9 mouse cellular contexts compared by ENCODE assay signal in genomic region chr8:90868334-90868733, GRCm38 (mm10). TPM values are rescaled to one million over a fixed set of nuclear protein-coding genes. Genes with fewer than 3 reads are reported as not detected.
A peak's percentile ranks its signal among the peaks of the same experiment; 100 is the strongest.
DNase-seq lines count a peak whose midpoint lies in the region; ATAC-seq and TF ChIP-seq lines count a peak whose summit lies in the region.
"Had no signal": no experiment of that assay in that cellular context is flagged by ENCODE, and none has a peak within 500 bp of the region (broad histone marks: within the 10 kb centered on the region; RNA-seq: fewer than 3 reads in every experiment).

No protein-coding gene starts in this region.

- TF ChIP-seq EP300 in heart, postnatal 0 days (IDR thresholded peaks at IDR 0.05; ENCODE audit: low read depth): no peak

- H3K27ac ChIP-seq in heart, embryonic 10.5 days: no peak overlapping the region
- H3K27ac ChIP-seq in heart, postnatal 0 days (ENCODE audit: low read depth): peak overlapping the region; percentile 76
- H3K27ac ChIP-seq in olfactory bulb, adult 2 months (ENCODE audit: insufficient read depth, low read depth, low read length): peak overlapping the region; percentile 84
- H3K27ac ChIP-seq: liver, embryonic 14.5 days had no signal

- peaks cover 11% of the 10 kb centered on the region for H3K27me3 ChIP-seq in heart, embryonic 10.5 days (ENCODE audit: insufficient read depth, poor library complexity, severe bottlenecking)
- H3K27me3 ChIP-seq in heart, postnatal 0 days (ENCODE audit: control insufficient read depth, insufficient read depth, low read length): no peaks in the 10 kb centered on the region

- H3K4me2 ChIP-seq in heart, postnatal 0 days (ENCODE audit: low read depth, low read length): no peak overlapping the region

- 74% methylated on average over 4 of the region's 4 CpGs for WGBS in heart, embryonic 10.5 days
- 69% methylated on average over 4 of the region's 4 CpGs for WGBS in lung, adult 2 months
- 65% methylated on average over 4 of the region's 4 CpGs for WGBS in heart, postnatal 0 days
- 57% methylated on average over 4 of the region's 4 CpGs for WGBS in olfactory bulb, adult 2 months

- no peaks in the 10 kb centered on the region for H3K9me3 ChIP-seq in heart, embryonic 10.5 days
- no peaks in the 10 kb centered on the region for H3K9me3 ChIP-seq in heart, postnatal 0 days (replicated peaks; ENCODE audit: control insufficient read depth, low read length)

- H3K36me3 ChIP-seq in heart, embryonic 10.5 days: no peaks in the 10 kb centered on the region
- no peaks in the 10 kb centered on the region for H3K36me3 ChIP-seq in heart, postnatal 0 days (replicated peaks; ENCODE audit: control insufficient read depth, insufficient read depth, low read length)

- TF ChIP-seq CTCF in lung, adult 2 months (IDR thresholded peaks at IDR 0.05; ENCODE audit: insufficient read depth, low read length): no peak
- no peak for TF ChIP-seq CTCF in heart, postnatal 0 days (IDR thresholded peaks at IDR 0.05; ENCODE audit: low read depth)
- no peak for TF ChIP-seq CTCF in olfactory bulb, adult 2 months (IDR thresholded peaks at IDR 0.05; ENCODE audit: insufficient read depth, low read depth, low read length)

- no peak for TF ChIP-seq POLR2A in lung, adult 2 months (IDR thresholded peaks at IDR 0.05; ENCODE audit: borderline replicate concordance, extremely low read depth, low read depth, low read length)
- TF ChIP-seq POLR2A in olfactory bulb, adult 2 months (IDR thresholded peaks at IDR 0.05; ENCODE audit: insufficient read depth, low read depth, low read length): no peak

- H3K9ac ChIP-seq in heart, postnatal 0 days (replicated peaks; ENCODE audit: low read depth, low read length): no peak overlapping the region
- H3K9ac ChIP-seq: liver, embryonic 14.5 days had no signal

- ATAC-seq in heart, postnatal 0 days (ENCODE audit: insufficient read depth, low read depth): no peak

- H3K4me1 ChIP-seq in heart, embryonic 10.5 days: peaks cover 22% of the 10 kb centered on the region
- H3K4me1 ChIP-seq in lung, adult 2 months (ENCODE audit: control insufficient read depth, insufficient read depth, low read length): peaks cover 15% of the 10 kb centered on the region
- peaks cover 33% of the 10 kb centered on the region for H3K4me1 ChIP-seq in heart, postnatal 0 days (ENCODE audit: control insufficient read depth, insufficient read depth)
- peaks cover 29% of the 10 kb centered on the region for H3K4me1 ChIP-seq in olfactory bulb, adult 2 months (ENCODE audit: control insufficient read depth, insufficient read depth, low read length)

- H3K4me3 ChIP-seq in heart, embryonic 10.5 days: no peak overlapping the region
- H3K4me3 ChIP-seq in lung, adult 2 months (replicated peaks; ENCODE audit: extremely low read depth, low read depth, low read length): no peak overlapping the region
- no peak overlapping the region for H3K4me3 ChIP-seq in heart, postnatal 0 days (ENCODE audit: low read depth, low read length)
- H3K4me3 ChIP-seq in olfactory bulb, adult 2 months (ENCODE audit: insufficient read depth, low read depth, low read length): no peak overlapping the region

- peak; percentile 54 to 59 for DNase-seq in heart, adult 18-20 months
- no peak for DNase-seq in heart, embryonic 10.5 days (ENCODE audit: low spot score)
- peak; percentile 24 for DNase-seq in lung, postnatal 25 days (ENCODE audit: low spot score)
- no peak for DNase-seq in lung, adult 2 months
- DNase-seq in heart, postnatal 0 days (ENCODE audit: low spot score): no peak
- DNase-seq in thymus, postnatal 0 days (ENCODE audit: low spot score): no peak
- no peak for DNase-seq in spleen, adult 18-20 months

RNA-seq across cellular contexts. Expression of gene Chd9, which starts 40.2 kb away (rescaled TPM):
- total RNA-seq in heart, adult 18-20 months (2021): 10 to 100 TPM; 34.0 to 51.4 TPM
- polyA plus RNA-seq in heart, embryonic 10.5 days (2016; fragmentation: Nextera tagmentation; extraction: Ambion mirVana): 31.5 and 36.8 TPM in 2 replicates
- 93.5 and 129 TPM in 2 replicates for polyA plus RNA-seq in lung, adult 2 months (2012; rRNA removed)
- 38.9 and 55.6 TPM in 2 replicates for total RNA-seq in heart, postnatal 0 days (2014; rRNA removed; ENCODE audit: low replicate concordance)
- 40.6 and 44.1 TPM in 2 replicates for polyA plus RNA-seq in heart, postnatal 0 days (2015; fragmentation: Nextera tagmentation; extraction: Ambion mirVana)
- polyA plus RNA-seq in olfactory bulb, adult 2 months (2012; ENCODE audit: insufficient read depth, insufficient read length, low replicate concordance, missing spikeins): 52.6 TPM in 1 of 2 replicates, not detected in the other
- 148 and 160 TPM in 2 replicates for polyA plus RNA-seq in thymus, postnatal 0 days (2015; fragmentation: Nextera tagmentation; extraction: Ambion mirVana)

RNA-seq across cellular contexts. Expression of gene Gm19935, which starts 51.1 kb away (rescaled TPM):
- total RNA-seq in heart, adult 18-20 months (2021): 1 to 10 TPM in 1 of 2 experiments, not detected in 1; 1.0 TPM
- polyA plus RNA-seq in heart, embryonic 10.5 days (2016; fragmentation: Nextera tagmentation; extraction: Ambion mirVana): not detected in 2 replicates
- polyA plus RNA-seq in lung, adult 2 months (2012; rRNA removed): 4.6 and 10.3 TPM in 2 replicates
- total RNA-seq in heart, postnatal 0 days (2014; rRNA removed; ENCODE audit: low replicate concordance): not detected in 2 replicates
- polyA plus RNA-seq in heart, postnatal 0 days (2015; fragmentation: Nextera tagmentation; extraction: Ambion mirVana): 0.12 and 0.56 TPM in 2 replicates
- polyA plus RNA-seq in olfactory bulb, adult 2 months (2012; ENCODE audit: insufficient read depth, insufficient read length, low replicate concordance, missing spikeins): not detected in 2 replicates
- polyA plus RNA-seq in thymus, postnatal 0 days (2015; fragmentation: Nextera tagmentation; extraction: Ambion mirVana): 0.44 and 0.52 TPM in 2 replicates
- polyA plus RNA-seq: liver, embryonic 14.5 days had no signal

Comparison
In these comparisons a context has a peak if more than half of its experiments do, and no peak if none do; other contexts are left out.
1. DNase-seq: peak in heart, adult 18-20 months (2 of 2) and lung, postnatal 25 days (single experiment); none in heart, embryonic 10.5 days (single experiment), lung, adult 2 months (single experiment), heart, postnatal 0 days (single experiment), thymus, postnatal 0 days (single experiment) and spleen, adult 18-20 months (0 of 2).